Mouse (Mus musculus) small intestine, adult 2 months (tissue): ENCODE data around the gene Acap2. TPM values are rescaled to one million over a fixed set of nuclear protein-coding genes. Genes with fewer than 3 reads are reported as not detected.

ENCODE experiments used
- H3K27ac ChIP-seq: fragments of 200-500 bp; 2 replicates; pipeline ENCODE4 v1.5.1; 2012; ENCODE audit warnings: low read depth, low read length, control low read depth, inconsistent platforms; ENCODE audit not compliant: insufficient read depth
- H3K27me3 ChIP-seq: fragments of 200-500 bp; 2 replicates; pipeline ENCODE4 v1.6.1; 2012; ENCODE audit warnings: mild to moderate bottlenecking, moderate library complexity, low read length, inconsistent platforms; ENCODE audit not compliant: control insufficient read depth, insufficient read depth
- H3K36me3 ChIP-seq: fragments of 200-500 bp; 2 replicates; pipeline ENCODE4 v1.6.1; 2012; ENCODE audit warnings: mild to moderate bottlenecking, low read length, control low read depth, inconsistent platforms; ENCODE audit not compliant: control insufficient read depth, insufficient read depth
- H3K4me1 ChIP-seq: fragments of 200-500 bp; 2 replicates; pipeline ENCODE4 v1.6.1; 2012; ENCODE audit warnings: low read length, inconsistent platforms, mixed read lengths; ENCODE audit not compliant: control insufficient read depth, insufficient read depth, insufficient read length
- H3K4me3 ChIP-seq: fragments of 200-500 bp; 2 replicates; pipeline ENCODE4 v1.5.1; 2012; ENCODE audit warnings: low read depth, mild to moderate bottlenecking, control low read depth, inconsistent platforms, low read length, moderate library complexity
- CTCF ChIP-seq: fragments of 200-500 bp; IDR thresholded peaks from 2 replicates; pipeline ENCODE4 v1.5.1; 2012; ENCODE audit warnings: low read depth, mild to moderate bottlenecking, control low read depth, inconsistent platforms, low read length, moderate library complexity, mixed read lengths; ENCODE audit not compliant: insufficient replicate concordance, insufficient read length; ENCODE audit errors: extremely low read depth
- POLR2A ChIP-seq: fragments of 200-500 bp; IDR thresholded peaks from 2 replicates; pipeline ENCODE4 v1.6.1; 2012; ENCODE audit warnings: low read depth, mild to moderate bottlenecking, control low read depth, inconsistent platforms, low read length, moderate library complexity
- WGBS: fragments of 180-500 bp; shearing (Covaris S2); methylation state at CpG from one replicate; pipeline ENCODE4 v1.1.7; 2018; 5-methylcytosine and 5-hydroxymethylcytosine counted together
- polyA plus RNA-seq: library from polyadenylated mRNA; depleted of rRNA; stranded (reverse); fragments of >200 nt; gene quantifications from 2 replicates; pipeline ENCODE4 v1.2.3, GENCODE M21; 2012

Gene Acap2
- polyA plus RNA-seq, 1 experiment: 9.1 TPM

DNA sequence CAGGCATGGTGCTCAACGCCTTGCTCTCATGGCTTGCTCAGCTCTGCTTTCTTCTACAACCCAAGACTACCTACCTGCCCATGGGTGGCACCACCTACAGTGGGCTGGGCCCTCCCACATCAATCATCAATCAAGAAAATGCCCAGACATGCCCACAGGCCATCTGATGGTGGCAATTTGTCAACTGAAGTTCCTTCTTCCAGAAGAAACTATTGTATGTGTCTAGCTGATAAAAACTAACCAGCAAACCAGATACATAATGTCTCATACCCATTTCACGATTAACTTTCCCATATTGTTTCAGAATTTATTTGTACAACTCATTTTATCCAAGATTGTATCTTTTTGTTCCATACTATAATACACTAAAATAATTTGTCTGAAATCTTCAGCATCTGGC is 15.3 kb downstream of the Acap2 start:
- H3K27me3 ChIP-seq: no peaks in the 10 kb centered on the region
- TF ChIP-seq POLR2A (no peak), CTCF (no peak)
- 81% methylated on average over 2 of the region's 2 CpGs for WGBS
- peaks cover 10% of the 10 kb centered on the region; the same call in 1 of the 2 replicates for H3K4me1 ChIP-seq
- no peak overlapping the region; the same call in 1 of the 2 replicates for H3K27ac ChIP-seq
- no peak overlapping the region for H3K4me3 ChIP-seq
- no peaks in the 10 kb centered on the region for H3K36me3 ChIP-seq

DNA sequence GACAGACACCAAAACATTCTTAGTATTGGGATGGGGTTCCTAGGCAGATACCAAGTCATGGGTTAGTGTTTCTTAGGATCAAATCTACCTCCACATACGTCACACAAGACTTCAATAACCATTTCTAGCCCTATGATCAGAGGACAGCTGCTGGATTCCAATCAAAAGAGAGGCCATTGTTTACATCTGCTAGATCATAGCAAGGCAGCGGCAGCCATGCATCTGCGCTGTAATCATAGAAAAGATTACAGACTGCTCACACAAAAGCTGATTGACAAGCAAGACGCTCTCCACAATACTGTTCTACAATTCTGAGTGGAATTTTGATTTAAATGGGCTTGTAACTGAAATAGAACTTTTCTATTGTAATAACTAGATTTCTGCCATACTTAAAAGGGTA is 16.3 kb downstream of the Acap2 start:
- Histone ChIP-seq H3K4me1 (peaks cover 10% of the 10 kb centered on the region; the same call in 1 of the 2 replicates), H3K36me3 (no peaks in the 10 kb centered on the region), H3K27ac (0 out of 2 replicates have a peak overlapping the region, but pooled peaks have one; percentile 26), H3K27me3 (no peaks in the 10 kb centered on the region), H3K4me3 (no peak overlapping the region)
- TF ChIP-seq CTCF (no peak), POLR2A (no peak)
- WGBS: 71% methylated on average over 4 of the region's 4 CpGs

DNA sequence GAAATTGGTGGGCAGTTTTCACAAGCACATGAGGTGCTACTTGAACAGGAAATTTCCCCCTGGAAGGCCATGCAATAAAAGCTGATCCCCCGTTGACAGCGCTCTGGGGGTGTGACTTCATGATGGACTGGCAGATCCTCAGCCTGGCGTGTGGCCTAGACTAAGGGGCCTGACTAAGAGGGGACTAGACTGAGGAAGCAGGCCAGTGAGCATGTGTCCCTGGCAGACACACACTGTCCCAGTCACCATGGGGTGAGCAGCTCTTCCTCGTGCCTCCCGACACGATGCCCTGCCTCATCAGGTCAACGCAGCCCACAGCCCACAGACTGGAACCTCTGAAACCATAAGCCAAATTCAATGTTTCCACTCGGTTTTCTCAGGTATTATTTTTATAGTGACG is 18.5 kb downstream of the Acap2 start:
- WGBS: 70% methylated on average over 9 of the region's 9 CpGs
- Histone ChIP-seq H3K27me3 (no peaks in the 10 kb centered on the region), H3K27ac (no peak overlapping the region), H3K36me3 (no peaks in the 10 kb centered on the region), H3K4me1 (peaks cover 10% of the 10 kb centered on the region; the same call in 1 of the 2 replicates), H3K4me3 (no peak overlapping the region)
- TF ChIP-seq CTCF (no peak), POLR2A (no peak)

DNA sequence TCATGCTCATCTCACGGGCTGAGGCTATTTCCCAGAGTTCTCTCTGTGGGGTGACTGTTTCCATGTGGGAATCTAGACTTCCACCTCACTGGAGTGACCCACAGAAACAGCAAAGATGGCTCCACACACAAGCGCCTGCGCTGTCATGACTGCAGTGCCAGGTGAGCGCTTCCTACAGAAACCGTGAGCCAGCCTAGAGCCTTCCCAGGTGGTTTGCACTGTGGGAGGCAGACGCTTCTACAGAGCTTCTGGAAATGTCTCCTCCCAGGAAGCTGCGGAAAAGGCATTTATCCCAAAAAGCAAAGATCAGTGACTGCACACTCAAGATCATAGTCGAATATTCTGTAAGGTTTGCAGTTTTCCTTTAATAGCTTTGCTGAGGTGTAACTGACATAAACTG is 20.2 kb downstream of the Acap2 start:
- TF ChIP-seq CTCF: no peak
- TF ChIP-seq POLR2A: no peak
- H3K27me3 ChIP-seq: no peaks in the 10 kb centered on the region
- no peaks in the 10 kb centered on the region for H3K36me3 ChIP-seq
- peaks cover 6% of the 10 kb centered on the region; the same call in 1 of the 2 replicates for H3K4me1 ChIP-seq
- no peak overlapping the region for H3K27ac ChIP-seq
- no peak overlapping the region for H3K4me3 ChIP-seq
- WGBS: 90% methylated on average over 8 of the region's 8 CpGs

DNA sequence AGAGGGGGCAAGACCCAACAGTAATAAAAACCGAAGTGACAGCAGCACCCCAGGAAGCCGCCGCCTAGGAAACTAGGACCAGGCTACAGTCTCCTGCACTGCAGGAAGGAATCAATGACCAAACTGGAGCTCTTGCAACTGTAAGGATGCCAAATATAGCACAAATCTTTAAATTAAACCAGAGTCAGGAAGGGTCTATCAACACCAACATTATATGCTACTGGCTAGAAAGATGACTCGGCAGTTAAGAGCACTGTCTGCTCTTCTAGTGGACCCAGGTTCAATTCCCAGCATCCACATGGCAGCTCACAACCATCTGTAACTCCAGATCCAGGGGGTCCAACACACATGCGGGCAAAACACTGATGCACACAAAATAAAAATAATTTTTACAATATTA is 21.7 kb downstream of the Acap2 start:
- Histone ChIP-seq H3K36me3 (no peaks in the 10 kb centered on the region), H3K27me3 (no peaks in the 10 kb centered on the region), H3K4me3 (no peak overlapping the region), H3K4me1 (peaks cover 6% of the 10 kb centered on the region; the same call in 1 of the 2 replicates), H3K27ac (no peak overlapping the region)
- TF ChIP-seq CTCF (no peak), POLR2A (no peak)
- WGBS: 85% methylated on average over 5 of the region's 5 CpGs

DNA sequence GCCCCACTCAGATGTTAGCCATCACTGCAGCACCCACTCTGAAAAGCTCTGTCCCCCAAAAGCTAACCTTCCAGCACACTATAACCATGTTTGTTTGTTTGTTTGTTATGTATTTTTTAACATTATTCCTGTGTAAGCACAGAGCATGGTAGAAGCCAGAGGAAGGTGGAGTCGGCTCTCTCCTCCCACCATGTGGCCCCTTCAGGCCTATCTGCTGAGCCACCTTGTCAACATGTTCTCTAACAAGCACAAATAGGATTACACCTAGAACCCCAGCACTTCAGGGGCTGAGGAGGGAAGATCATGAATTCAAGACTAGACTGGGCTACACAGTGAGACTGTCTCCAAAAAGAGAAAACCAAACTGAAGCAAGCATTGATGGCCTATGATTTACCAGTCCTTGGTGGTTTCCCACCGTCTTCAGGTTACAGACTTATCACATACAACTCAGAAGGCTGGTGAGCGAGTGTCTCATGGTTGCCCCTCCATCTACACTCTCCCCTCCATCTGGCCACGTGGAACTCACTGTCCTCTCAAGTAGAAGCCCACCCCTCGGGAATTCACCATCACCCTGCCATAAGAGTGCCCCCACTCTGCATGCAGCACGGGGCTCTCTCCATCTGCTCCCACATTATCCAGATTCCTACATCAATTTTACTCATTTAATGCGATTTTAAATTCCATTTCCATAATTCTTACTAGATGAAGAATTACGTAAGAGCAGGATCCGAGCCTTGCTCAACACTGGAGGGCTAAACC is 26.0 kb downstream of the Acap2 start:
- Histone ChIP-seq H3K27ac (no peak overlapping the region), H3K4me3 (no peak overlapping the region), H3K4me1 (peaks cover 4% of the 10 kb centered on the region; the same call in 1 of the 2 replicates), H3K36me3 (no peaks in the 10 kb centered on the region), H3K27me3 (no peaks in the 10 kb centered on the region)
- WGBS: 88% methylated on average over 9 of the region's 9 CpGs
- TF ChIP-seq POLR2A (no peak), CTCF (no peak)

DNA sequence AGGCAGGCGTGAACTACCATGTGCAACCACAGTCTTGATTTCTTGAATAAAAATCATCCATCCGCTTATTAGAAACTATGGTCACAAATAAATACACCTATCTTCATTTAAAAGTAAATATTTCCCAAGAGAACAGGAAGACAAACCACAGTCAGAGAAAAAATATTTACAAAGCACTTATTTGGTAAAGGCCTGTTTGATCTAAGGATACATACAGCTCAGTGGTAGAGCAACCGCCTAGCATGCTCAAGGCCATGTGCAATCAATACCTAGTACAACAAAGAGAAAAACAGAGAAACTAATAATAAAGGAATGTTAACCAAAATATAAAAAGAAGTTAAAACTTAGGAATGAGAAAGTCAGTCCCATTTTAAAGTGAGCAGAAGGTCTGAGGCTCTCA is 28.8 kb downstream of the Acap2 start:
- 80% methylated on average over 3 of the region's 3 CpGs for WGBS
- no peaks in the 10 kb centered on the region for H3K36me3 ChIP-seq
- peaks cover 12% of the 10 kb centered on the region for H3K4me1 ChIP-seq
- TF ChIP-seq POLR2A: no peak
- TF ChIP-seq CTCF: no peak
- no peak overlapping the region for H3K27ac ChIP-seq
- no peaks in the 10 kb centered on the region for H3K27me3 ChIP-seq
- H3K4me3 ChIP-seq: no peak overlapping the region
